Mouse (Mus musculus) heart, adult 2 months (tissue): Measurements from ENCODE around the gene Mpp2.

Source experiments
- CTCF ChIP-seq: fragments of 200-600 bp; IDR thresholded peaks from 2 replicates; pipeline ENCODE4 v1.8.1; 2022; ENCODE audit warnings: antibody characterized with exemption, mild to moderate bottlenecking, moderate library complexity
- EP300 ChIP-seq: fragments of 200-500 bp; IDR thresholded peaks from 2 replicates; pipeline ENCODE4 v1.6.1; 2011; ENCODE audit warnings: low read depth, low read length, control low read depth; ENCODE audit not compliant: insufficient read depth
- POLR2A ChIP-seq: fragments of 200-500 bp; IDR thresholded peaks from 2 replicates; pipeline ENCODE4 v1.6.1; 2011; ENCODE audit warnings: mild to moderate bottlenecking, low read depth, low read length, control low read depth; ENCODE audit not compliant: insufficient read depth

- TF ChIP-seq CTCF (no peak), POLR2A (no peak), EP300 (no peak)
These were observed 35.6 kb downstream of the Mpp2 start for GRCm38 (mm10) chr11:102052697-102053096.
